Mouse (Mus musculus): ENCODE results near the gene Gm47969. TPM values are rescaled to one million over a fixed set of nuclear protein-coding genes. Genes with fewer than 3 reads are reported as not detected.
"Not testable (repeated sequence)": the region's sequence is repeated elsewhere in the genome, so short reads cannot be mapped to it uniquely, and the experiment has no call there.

The Gm47969 gene
- not detected for total RNA-seq (2021)
- long read RNA-seq, experiment 1 = 0 reads
- long read RNA-seq, experiment 2 = 0 reads

GRCm38 (mm10) chr1:83044882-83045427 is at the start of gene Gm47969:
Gm47969 (plus strand) TSS chr1:83044932.
- no peak for DNase-seq

- not testable (repeated sequence) for DNase-seq
Measured at GRCm38 (mm10) chr1:83000306-83000705, 44.4 kb upstream of the Gm47969 start, which contains the start of gene Gm47959. Gm47959 (plus strand) TSS chr1:83000548.

- DNase-seq = no peak
Measured at GRCm38 (mm10) chr1:83006218-83007179, 38.2 kb upstream of the Gm47969 start.

- no peak for DNase-seq
Measured at GRCm38 (mm10) chr1:83007471-83007870, 37.3 kb upstream of the Gm47969 start.

- DNase-seq = no peak
Measured at GRCm38 (mm10) chr1:83014477-83014876, 30.3 kb upstream of the Gm47969 start.

- no peak for DNase-seq
Measured at GRCm38 (mm10) chr1:83015329-83015879, 29.3 kb upstream of the Gm47969 start.

GRCm38 (mm10) chr1:83016556-83016955 is 28.2 kb upstream of the Gm47969 start:
- DNase-seq = no peak

- DNase-seq = no peak
Measured at GRCm38 (mm10) chr1:83031950-83032349, 12.8 kb upstream of the Gm47969 start.

- no peak for DNase-seq
Measured at GRCm38 (mm10) chr1:83032508-83032907, 12.2 kb upstream of the Gm47969 start.

- no peak for DNase-seq
Measured at GRCm38 (mm10) chr1:83034509-83034908, 10.2 kb upstream of the Gm47969 start.

GRCm38 (mm10) chr1:83036892-83037667 is 7.7 kb upstream of the Gm47969 start:
- no peak for DNase-seq

- peak; percentile 24 to 51 for DNase-seq
Measured at GRCm38 (mm10) chr1:83038109-83038672, 6.5 kb upstream of the Gm47969 start, which contains the start of gene Slc19a3. Slc19a3 (minus strand) TSS chr1:83038448.

- no peak for DNase-seq
Measured at GRCm38 (mm10) chr1:83039080-83039479, 5.7 kb upstream of the Gm47969 start.

GRCm38 (mm10) chr1:83042380-83042779 is 2.4 kb upstream of the Gm47969 start, which contains the start of gene Krtap28-10:
Krtap28-10 (minus strand) TSS chr1:83042480.
- DNase-seq = no peak

- no peak for DNase-seq
Measured at GRCm38 (mm10) chr1:83058481-83058880, 13.7 kb downstream of the Gm47969 start.

- no peak for DNase-seq
Measured at GRCm38 (mm10) chr1:83059278-83059677, 14.5 kb downstream of the Gm47969 start, which contains the start of gene A030005K14Rik. A030005K14Rik (minus strand) TSS chr1:83059378.

GRCm38 (mm10) chr1:83060643-83061042 is 15.9 kb downstream of the Gm47969 start, which contains the start of gene Krtap28-13:
Krtap28-13 (plus strand) TSS chr1:83060930.
- DNase-seq = no peak

- DNase-seq = peak in 1 of 2 experiments; percentile 41
Measured at GRCm38 (mm10) chr1:83064851-83065250, 20.1 kb downstream of the Gm47969 start.

- DNase-seq = no peak
Measured at GRCm38 (mm10) chr1:83066577-83066976, 21.8 kb downstream of the Gm47969 start.

GRCm38 (mm10) chr1:83067205-83067604 is 22.5 kb downstream of the Gm47969 start:
- no peak for DNase-seq

- no peak for DNase-seq
Measured at GRCm38 (mm10) chr1:83075526-83076189, 30.9 kb downstream of the Gm47969 start.
